Mouse (Mus musculus): ENCODE measurements around the gene Col18a1.

DNA sequence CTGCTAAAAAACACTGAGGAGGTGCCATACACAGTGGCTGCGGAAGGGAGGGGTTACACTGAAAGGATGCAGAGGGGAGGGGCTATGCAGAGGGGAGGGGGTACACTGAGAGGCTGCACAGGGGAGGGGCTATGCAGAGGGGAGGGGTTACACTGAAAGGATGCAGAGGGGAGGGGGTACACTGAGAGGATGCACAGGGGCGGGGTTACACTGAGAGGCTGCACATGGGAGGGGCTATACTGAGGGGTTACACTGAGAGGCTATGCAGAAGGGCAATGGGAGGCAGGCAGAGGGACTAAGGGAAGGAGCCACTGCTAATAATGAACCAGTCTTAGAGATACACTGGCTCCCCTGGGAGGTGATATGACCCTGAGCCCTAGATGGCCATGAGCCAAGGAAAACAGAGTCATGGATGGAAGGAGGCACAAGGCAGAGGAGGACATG, 14.1 kb downstream of the Col18a1 start:
- TF ChIP-seq MYOG (IDR thresholded peaks at IDR 0.05; ENCODE audit: control insufficient read depth in 1 of 3, insufficient read depth in 1 of 3, insufficient read length in 2 of 3, low read depth in 2 of 3): no peak
- no peak for TF ChIP-seq POLR2A (IDR thresholded peaks at IDR 0.05; ENCODE audit: insufficient read length, low read depth)
- no peak for TF ChIP-seq MAX (IDR thresholded peaks at IDR 0.05; ENCODE audit: low read depth)
- TF ChIP-seq TCF12 (IDR thresholded peaks at IDR 0.05; ENCODE audit: insufficient read depth, poor library complexity, severe bottlenecking): no peak
- no peak for TF ChIP-seq REST (IDR thresholded peaks at IDR 0.05; ENCODE audit: insufficient read depth, insufficient read length)
- no peak for TF ChIP-seq E2F4 (IDR thresholded peaks at IDR 0.05; ENCODE audit: insufficient read depth)

All from myocyte (in vitro differentiated cells).